Mouse (Mus musculus) MEL (cell line): ENCODE data around the gene Scyl3. TPM values are rescaled to one million over a fixed set of nuclear protein-coding genes. Genes with fewer than 3 reads are reported as not detected.

Source experiments
- DNase-seq: peaks from one replicate; pipeline ENCODE4 v3.0.0; 2011; ENCODE audit warnings: low read depth, low spot score
- H3K27ac ChIP-seq: 2 replicates; pipeline ENCODE4 v1.5.1; 2012; ENCODE audit warnings: low read depth, mild to moderate bottlenecking, control low read depth, low read length, moderate library complexity; ENCODE audit not compliant: control insufficient read depth
- H3K27me3 ChIP-seq, 2 experiments: fragments of 150-350 bp in 1 of 2; sonication (generic) in 1 of 2; 2 replicates each; pipeline ENCODE4 v1.6.1; 2012; ENCODE audit warnings: low read length in 2 of 2, mild to moderate bottlenecking in 2 of 2, improper control_type of control experiment in 1 of 2, moderate library complexity in 1 of 2; ENCODE audit not compliant: insufficient read depth in 2 of 2, control insufficient read depth in 1 of 2
- H3K36me3 ChIP-seq, 2 experiments: 2 replicates each; pipeline ENCODE4 v1.6.1; 2012 to 2014; ENCODE audit warnings: low read length in 2 of 2, improper control_type of control experiment in 1 of 2, inconsistent platforms in 1 of 2, mild to moderate bottlenecking in 1 of 2; ENCODE audit not compliant: insufficient read depth in 2 of 2, control insufficient read depth in 1 of 2
- H3K4me1 ChIP-seq, 2 experiments: fragments of 150-350 bp in 1 of 2; sonication (generic) in 1 of 2; 2 replicates each; pipeline ENCODE4 v1.6.1; 2012; ENCODE audit warnings: low read length in 2 of 2, improper control_type of control experiment in 1 of 2, mild to moderate bottlenecking in 1 of 2; ENCODE audit not compliant: insufficient read depth in 2 of 2, control insufficient read depth in 1 of 2
- H3K4me3 ChIP-seq, 2 experiments: fragments of 150-350 bp in 1 of 2; sonication (generic) in 1 of 2; 2 replicates each; pipeline ENCODE4 v1.5.1; 2012; ENCODE audit warnings: low read depth in 2 of 2, low read length in 2 of 2, mild to moderate bottlenecking in 2 of 2, moderate library complexity in 2 of 2, control low read depth in 1 of 2, improper control_type of control experiment in 1 of 2; ENCODE audit not compliant: control insufficient read depth in 1 of 2, insufficient read depth in 1 of 2
- H3K79me2 ChIP-seq: 2 replicates; pipeline ENCODE4 v1.6.1; 2012; ENCODE audit warnings: mild to moderate bottlenecking, low read length, moderate library complexity; ENCODE audit not compliant: control insufficient read depth, poor library complexity, insufficient read depth
- H3K9ac ChIP-seq: 2 replicates; pipeline ENCODE4 v1.6.1; 2012; ENCODE audit warnings: low read depth, mild to moderate bottlenecking, control low read depth, low read length, moderate library complexity; ENCODE audit not compliant: control insufficient read depth, poor library complexity, severe bottlenecking
- H3K9me3 ChIP-seq: fragments of 150-350 bp; sonication (generic); replicated peaks from 2 replicates; pipeline ENCODE4 v1.6.1; 2012; ENCODE audit warnings: mild to moderate bottlenecking, low read length, improper control_type of control experiment, moderate library complexity; ENCODE audit not compliant: insufficient read depth
- CHD1 ChIP-seq: IDR thresholded peaks from 2 replicates; pipeline ENCODE4 v1.6.1; 2012; ENCODE audit warnings: low read depth, mild to moderate bottlenecking, inconsistent platforms, low read length, improper control_type of control experiment
- CHD2 ChIP-seq: IDR thresholded peaks from 2 replicates; pipeline ENCODE4 v1.6.1; 2011; ENCODE audit warnings: low read length, improper control_type of control experiment
- CTCF ChIP-seq, 3 experiments: IDR thresholded peaks in 2 of 3; conservative IDR thresholded peaks in 1 of 3; 2 replicates each; pipeline ENCODE4 v1.5.1; 2011 to 2012; ENCODE audit warnings: low read length in 3 of 3, low read depth in 2 of 3, mild to moderate bottlenecking in 2 of 3, improper control_type of control experiment in 1 of 3, inconsistent platforms in 1 of 3, mixed read lengths in 1 of 3, moderate library complexity in 1 of 3; ENCODE audit not compliant: control insufficient read depth in 1 of 3, insufficient read depth in 1 of 3, poor library complexity in 1 of 3, severe bottlenecking in 1 of 3
- EP300 ChIP-seq, 2 experiments: IDR thresholded peaks; 2 replicates each; pipeline ENCODE4 v1.6.1; 2011; ENCODE audit warnings: improper control_type of control experiment in 2 of 2, low read length in 2 of 2, low read depth in 1 of 2, mild to moderate bottlenecking in 1 of 2
- ETS1 ChIP-seq: IDR thresholded peaks from 2 replicates; pipeline ENCODE4 v1.6.1; 2012; ENCODE audit warnings: low read depth, mild to moderate bottlenecking, inconsistent platforms, low read length, improper control_type of control experiment, moderate library complexity
- GATA1 ChIP-seq: IDR thresholded peaks from 2 replicates; pipeline ENCODE4 v1.6.1; 2011; ENCODE audit warnings: low read depth, low read length, improper control_type of control experiment
- KAT2A ChIP-seq: conservative IDR thresholded peaks from 2 replicates; pipeline ENCODE4 v1.6.1; 2012; ENCODE audit warnings: low read depth, low read length, improper control_type of control experiment, inconsistent platforms
- MAFK ChIP-seq: IDR thresholded peaks from 2 replicates; pipeline ENCODE4 v1.6.1; 2011; ENCODE audit warnings: low read depth, mild to moderate bottlenecking, low read length, improper control_type of control experiment, borderline replicate concordance
- MAZ ChIP-seq: IDR thresholded peaks from 2 replicates; pipeline ENCODE4 v1.6.1; 2012; ENCODE audit warnings: low read depth, mild to moderate bottlenecking, inconsistent platforms, low read length, improper control_type of control experiment
- MXI1 ChIP-seq: IDR thresholded peaks from 2 replicates; pipeline ENCODE4 v1.6.1; 2011; ENCODE audit warnings: mild to moderate bottlenecking, low read depth, low read length, improper control_type of control experiment
- MYB ChIP-seq: IDR thresholded peaks from 2 replicates; pipeline ENCODE4 v1.6.1; 2011; ENCODE audit warnings: mild to moderate bottlenecking, low read depth, low read length, improper control_type of control experiment
- POLR2A ChIP-seq, 2 experiments: IDR thresholded peaks; 2 replicates each; pipeline ENCODE4 v1.6.1; 2011 to 2012; ENCODE audit warnings: low read length in 2 of 2, mild to moderate bottlenecking in 2 of 2, control low read depth in 1 of 2, improper control_type of control experiment in 1 of 2, low read depth in 1 of 2, moderate library complexity in 1 of 2; ENCODE audit not compliant: control insufficient read depth in 1 of 2, insufficient read depth in 1 of 2, poor library complexity in 1 of 2
- POLR2AphosphoS5 ChIP-seq: IDR thresholded peaks from 2 replicates; pipeline ENCODE4 v1.6.1; 2012; ENCODE audit warnings: low read depth, borderline replicate concordance, mild to moderate bottlenecking, inconsistent platforms, low read length, moderate library complexity, mixed read lengths
- SIN3A ChIP-seq: IDR thresholded peaks from 2 replicates; pipeline ENCODE4 v1.6.1; 2012; ENCODE audit warnings: low read length, improper control_type of control experiment, inconsistent platforms
- TAL1 ChIP-seq: IDR thresholded peaks from 2 replicates; pipeline ENCODE4 v1.6.1; 2012; ENCODE audit warnings: mild to moderate bottlenecking, inconsistent platforms, low read length, moderate library complexity, mixed read lengths
- TBP ChIP-seq: IDR thresholded peaks from 2 replicates; pipeline ENCODE4 v1.8.0; 2011; ENCODE audit warnings: low read depth, low read length, improper control_type of control experiment
- USF2 ChIP-seq, 2 experiments: IDR thresholded peaks; 2 replicates each; pipeline ENCODE4 v1.6.1; 2011 to 2012; ENCODE audit warnings: improper control_type of control experiment in 2 of 2, low read length in 2 of 2, borderline replicate concordance in 1 of 2, inconsistent platforms in 1 of 2, low read depth in 1 of 2, mild to moderate bottlenecking in 1 of 2; ENCODE audit not compliant: insufficient read depth in 1 of 2
- ZC3H11A ChIP-seq: IDR thresholded peaks from 2 replicates; pipeline ENCODE4 v1.6.1; 2012; ENCODE audit warnings: low read depth, mild to moderate bottlenecking, inconsistent platforms, low read length, improper control_type of control experiment
- ZKSCAN1 ChIP-seq: IDR thresholded peaks from 2 replicates; pipeline ENCODE4 v1.6.1; 2012; ENCODE audit warnings: low read depth, mild to moderate bottlenecking, inconsistent platforms, low read length, improper control_type of control experiment, moderate library complexity
- ZNF384 ChIP-seq: IDR thresholded peaks from 2 replicates; pipeline ENCODE4 v1.6.1; 2012; ENCODE audit warnings: low read depth, mild to moderate bottlenecking, inconsistent platforms, low read length, improper control_type of control experiment
- polyA plus RNA-seq, 2 experiments: library from polyadenylated mRNA; stranded (reverse) in 1 of 2; unstranded in 1 of 2; fragments of >175 nt in 1 of 2; fragments of >200 nt in 1 of 2; gene quantifications; 2 replicates each; pipeline versions ENCODE4 v1.2.1 to v1.2.4; 2012; ENCODE audit warnings: low replicate concordance in 2 of 2, low read depth in 1 of 2; ENCODE audit not compliant: insufficient read length in 2 of 2, insufficient read depth in 1 of 2, missing spikeins in 1 of 2
- total RNA-seq: library from RNA; depleted of rRNA; stranded (reverse); fragments of 300-350 nt; gene quantifications from 2 replicates; pipeline ENCODE4 v1.2.3, GENCODE M21; 2012

Gene Scyl3
- total and polyA plus RNA-seq, 3 experiments: 12.2 to 55.7 (median 21.2) TPM

DNA sequence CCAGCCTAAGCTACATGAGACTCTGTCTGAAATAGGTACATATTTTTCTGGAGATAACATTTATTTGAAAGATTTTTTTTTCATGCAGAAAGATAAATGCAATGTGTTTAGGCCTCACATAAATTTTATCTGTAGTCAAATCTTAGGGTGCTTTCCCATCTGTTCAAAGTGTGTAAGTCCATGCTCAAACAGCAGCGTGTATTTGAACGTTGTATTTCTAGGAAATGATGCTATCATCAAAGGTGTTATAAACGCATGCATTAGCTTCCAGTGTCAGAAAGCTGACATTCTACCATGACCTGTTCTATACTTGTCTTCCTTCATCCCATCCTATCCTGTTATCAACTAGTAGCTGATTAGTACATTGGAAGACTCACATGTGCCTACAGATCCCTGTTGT is 25.5 kb upstream of the Scyl3 start:
- DNase-seq: no peak
- Histone ChIP-seq H3K36me3 (peaks cover 0 to under 1% of the 10 kb centered on the region in 2 experiments; a peak in 1 of 4 replicates), H3K27me3 (no peaks in the 10 kb centered on the region), H3K4me1 (no peaks in the 10 kb centered on the region), H3K27ac (no peak overlapping the region), H3K9ac (no peak overlapping the region), H3K79me2 (no peaks in the 10 kb centered on the region), H3K9me3 (no peaks in the 10 kb centered on the region), H3K4me3 (no peak overlapping the region)
- TF ChIP-seq USF2 (IDR thresholded peaks at IDR 0.05; ENCODE audit: borderline replicate concordance in 1 of 2, insufficient read depth in 1 of 2, low read depth in 1 of 2, low read length in 2 of 2) (no peak), MAFK (no peak), SIN3A (no peak), EP300 (IDR thresholded peaks at IDR 0.05; ENCODE audit: low read depth in 1 of 2, low read length in 2 of 2) (no peak), MYB (no peak), MXI1 (no peak), TAL1 (no peak), ZC3H11A (no peak), CHD1 (no peak), CHD2 (no peak), GATA1 (no peak)

GRCm38 (mm10) chr1:163907007-163907811 is 21.7 kb upstream of the Scyl3 start:
- Histone ChIP-seq H3K36me3 (no peaks in the 10 kb centered on the region), H3K9me3 (no peaks in the 10 kb centered on the region), H3K27ac (no peak overlapping the region), H3K4me3 (no peak overlapping the region), H3K27me3 (no peaks in the 10 kb centered on the region), H3K79me2 (no peaks in the 10 kb centered on the region), H3K4me1 (no peaks in the 10 kb centered on the region), H3K9ac (no peak overlapping the region)
- DNase-seq: no peak
- TF ChIP-seq CHD1 (no peak), KAT2A (no peak), ETS1 (no peak), POLR2A (IDR thresholded peaks at IDR 0.05; ENCODE audit: control insufficient read depth in 1 of 2, insufficient read depth in 1 of 2, low read depth in 1 of 2, low read length in 2 of 2, poor library complexity in 1 of 2) (no peak), CTCF (IDR thresholded peaks at IDR 0.05 in 2 of 3, conservative IDR thresholded peaks at IDR 0.05 in 1 of 3; ENCODE audit: control insufficient read depth in 1 of 3, insufficient read depth in 1 of 3, low read depth in 2 of 3, low read length in 3 of 3, poor library complexity in 1 of 3, severe bottlenecking in 1 of 3) (no peak), MAZ (no peak), TBP (no peak), EP300 (IDR thresholded peaks at IDR 0.05; ENCODE audit: low read depth in 1 of 2, low read length in 2 of 2) (no peak), TAL1 (no peak), ZKSCAN1 (no peak), ZNF384 (no peak), POLR2AphosphoS5 (no peak)
